Mouse (Mus musculus): Measurements from ENCODE around the gene Rpp21. TPM values are rescaled to one million over a fixed set of nuclear protein-coding genes. Genes with fewer than 3 reads are reported as not detected.

Rpp21 gene
- polyA plus RNA-seq (2012; rRNA removed) = 105 and 123 TPM in 2 replicates

DNA sequence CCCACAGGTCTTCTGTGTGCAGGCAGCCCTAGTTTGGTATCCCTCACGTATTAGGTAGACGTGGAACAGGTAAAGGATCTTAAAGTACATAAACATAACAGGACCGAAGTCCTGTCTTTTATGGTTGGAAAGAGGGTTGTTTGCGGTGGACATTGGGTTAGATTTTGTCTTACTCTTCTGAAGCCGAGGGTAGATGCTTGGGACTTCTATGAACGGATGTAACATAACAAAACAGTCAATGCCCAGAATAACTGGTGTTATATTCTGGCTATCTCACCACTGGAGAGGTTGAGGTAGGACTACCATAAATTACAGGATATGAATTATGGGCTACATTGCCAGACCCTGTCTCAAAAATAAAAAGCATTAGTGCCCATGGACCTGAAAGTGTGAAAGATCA, at the start of gene Rpp21:
Gene Rpp21 (minus strand): TSS at position 101 of the 400 bp plus-strand sequence.
- no peak for DNase-seq (ENCODE audit: low read depth, low spot score)
- 22% methylated on average over 6 of the region's 6 CpGs for WGBS

DNA sequence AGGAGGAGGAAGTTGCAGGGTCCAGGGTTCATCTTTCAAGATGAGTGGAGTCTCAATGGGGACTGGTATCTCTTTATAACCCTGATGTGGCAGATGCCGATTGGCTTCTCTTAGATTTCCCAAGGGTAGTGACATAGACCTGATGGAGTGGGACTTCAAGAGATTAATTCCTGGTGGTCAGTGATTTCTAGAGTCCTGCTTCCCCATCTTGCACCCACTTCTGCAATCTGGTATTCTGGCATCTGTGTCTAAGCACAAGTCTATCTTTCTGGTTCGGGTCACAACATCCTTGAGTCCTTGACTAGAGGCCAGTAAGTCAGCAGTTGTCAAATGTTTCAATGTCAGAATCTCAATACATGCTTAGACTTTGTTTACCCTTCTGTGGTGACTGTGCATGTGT, 28.5 kb upstream of the Rpp21 start, which contains the start of gene H2-M10.2:
Gene H2-M10.2 (minus strand): TSS at position 101 of the 400 bp plus-strand sequence.
- 88% methylated on average over 2 of the region's 2 CpGs for WGBS
- no peak for DNase-seq (ENCODE audit: low read depth, low spot score)

- DNase-seq (ENCODE audit: low read depth, low spot score) = no peak
- WGBS = 84% methylated on average over 4 of the region's 4 CpGs
These were observed 23.8 kb upstream of the Rpp21 start for GRCm38 (mm10) chr17:36281521-36282245.

DNA sequence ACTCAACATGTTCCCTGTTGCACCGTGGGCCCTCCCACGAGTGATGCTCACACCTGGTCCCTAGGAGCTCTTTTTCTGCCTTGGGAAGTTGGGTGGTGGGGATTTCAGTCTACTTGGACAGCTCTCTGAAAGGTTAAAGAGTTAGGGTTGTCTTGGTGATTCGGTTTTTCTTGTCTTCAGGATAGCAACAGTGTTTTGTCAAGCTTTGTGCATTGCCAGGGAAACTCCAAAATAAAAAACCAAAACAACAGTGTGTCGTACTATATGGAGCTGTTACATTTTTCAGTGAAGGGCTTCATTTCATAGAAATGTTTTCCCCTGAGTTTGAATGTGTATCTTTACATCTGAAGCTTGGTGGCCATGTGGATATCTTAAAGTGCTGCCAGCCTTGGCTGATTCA, 16.9 kb upstream of the Rpp21 start:
- WGBS = 66% methylated on average over 4 of the region's 4 CpGs
- DNase-seq (ENCODE audit: low read depth, low spot score) = no peak

GRCm38 (mm10) chr17:36273796-36274195, 15.9 kb upstream of the Rpp21 start:
- WGBS = 76% methylated on average over 4 of the region's 4 CpGs
- no peak for DNase-seq (ENCODE audit: low read depth, low spot score)

GRCm38 (mm10) chr17:36272643-36273366, 14.9 kb upstream of the Rpp21 start:
- whole genome bisulfite sequencing = 73% methylated on average over 9 of the region's 9 CpGs
- DNase-seq (ENCODE audit: low read depth, low spot score) = no peak

DNA sequence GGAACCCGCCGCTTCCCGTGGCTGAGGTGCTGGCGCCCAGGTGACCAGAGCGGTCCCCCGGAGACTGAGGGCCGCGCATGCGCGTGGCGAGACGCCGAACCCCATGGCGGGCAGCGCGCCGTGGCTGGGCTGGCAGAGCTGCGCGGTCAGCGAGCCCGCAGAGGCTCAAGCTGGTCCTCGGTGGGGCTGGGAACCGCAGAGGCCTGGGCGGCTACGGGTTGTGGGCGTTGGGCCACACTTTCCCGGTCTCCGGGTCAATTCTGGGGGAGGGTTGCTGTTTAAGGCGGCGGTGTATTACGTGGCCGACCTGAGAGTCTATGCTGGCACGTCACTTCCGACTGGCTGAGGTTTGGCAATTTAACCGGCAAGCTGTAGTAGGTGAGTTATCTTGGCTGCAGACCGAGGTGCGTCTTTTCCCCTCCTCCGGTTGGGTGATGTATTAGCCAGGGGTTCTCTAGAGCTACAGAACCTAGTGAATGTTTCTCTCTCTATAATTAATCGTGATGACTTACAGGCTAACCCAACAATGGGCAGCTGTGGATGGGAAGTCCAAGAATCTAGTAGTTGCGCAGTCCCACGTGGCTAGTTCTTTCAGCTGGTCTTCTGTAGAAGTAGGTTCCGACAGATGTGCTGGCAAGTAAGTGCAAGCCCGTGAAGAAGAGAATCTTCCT, 13.9 kb upstream of the Rpp21 start, which contains the start of gene Trim39:
Gene Trim39 (minus strand): TSS at position 662 of the 671 bp plus-strand sequence.
- DNase-seq (ENCODE audit: low read depth, low spot score) = peak; percentile 51
- WGBS = under 1% methylated on average over 43 of the region's 43 CpGs

DNA sequence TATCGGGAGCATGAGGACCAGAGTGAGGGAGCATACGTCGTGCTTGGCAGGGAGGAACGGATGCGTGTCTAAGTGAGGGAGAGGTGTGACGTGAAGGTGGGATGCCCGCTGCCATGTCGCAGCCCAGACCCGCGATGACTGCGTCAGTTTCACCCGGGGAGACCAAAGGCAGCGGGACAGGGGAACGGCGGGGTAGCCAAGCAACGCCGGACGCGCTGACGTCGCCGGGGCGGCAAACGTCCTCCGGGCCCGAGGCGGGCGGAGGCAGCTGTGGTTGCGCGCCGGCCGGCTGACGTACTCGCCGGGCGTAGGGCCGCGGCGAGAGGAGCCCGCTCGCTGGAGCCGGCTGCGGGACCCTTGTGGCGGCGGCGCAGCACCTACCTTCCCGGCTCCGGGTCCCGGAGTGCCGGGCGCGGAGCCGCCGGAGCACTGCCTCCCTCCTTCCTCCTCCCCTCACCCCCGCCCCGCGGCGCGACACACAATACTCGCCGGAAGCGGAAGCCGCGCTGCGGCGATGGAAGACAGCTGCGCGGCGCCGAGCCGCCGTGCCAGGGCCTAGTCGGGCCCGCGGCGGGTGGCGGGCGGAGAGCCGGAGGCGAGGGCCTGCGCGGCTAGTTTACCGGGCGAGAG, 13.2 kb upstream of the Rpp21 start:
- peak; percentile 53 for DNase-seq (ENCODE audit: low read depth, low spot score)
- under 1% methylated on average over 77 of the region's 84 CpGs for WGBS

- 69% methylated on average over 5 of the region's 5 CpGs for WGBS
- DNase-seq (ENCODE audit: low read depth, low spot score) = no peak
These were observed 8.0 kb upstream of the Rpp21 start for GRCm38 (mm10) chr17:36265834-36266233.

GRCm38 (mm10) chr17:36264273-36264925, 6.5 kb upstream of the Rpp21 start:
- 84% methylated on average over 3 of the region's 3 CpGs for WGBS

GRCm38 (mm10) chr17:36261511-36262166, 3.8 kb upstream of the Rpp21 start:
- DNase-seq (ENCODE audit: low read depth, low spot score) = no peak
- WGBS = 86% methylated on average over 9 of the region's 9 CpGs

More at GRCm38 (mm10) chr17:36264273-36264925, 6.5 kb upstream of the Rpp21 start:
- DNase-seq (ENCODE audit: low read depth, low spot score) = no peak

- WGBS = under 1% methylated on average over 37 of the region's 37 CpGs
- DNase-seq (ENCODE audit: low read depth, low spot score) = peak; percentile 54
These were observed 475 bp downstream of the Rpp21 start for GRCm38 (mm10) chr17:36257241-36257947.

DNA sequence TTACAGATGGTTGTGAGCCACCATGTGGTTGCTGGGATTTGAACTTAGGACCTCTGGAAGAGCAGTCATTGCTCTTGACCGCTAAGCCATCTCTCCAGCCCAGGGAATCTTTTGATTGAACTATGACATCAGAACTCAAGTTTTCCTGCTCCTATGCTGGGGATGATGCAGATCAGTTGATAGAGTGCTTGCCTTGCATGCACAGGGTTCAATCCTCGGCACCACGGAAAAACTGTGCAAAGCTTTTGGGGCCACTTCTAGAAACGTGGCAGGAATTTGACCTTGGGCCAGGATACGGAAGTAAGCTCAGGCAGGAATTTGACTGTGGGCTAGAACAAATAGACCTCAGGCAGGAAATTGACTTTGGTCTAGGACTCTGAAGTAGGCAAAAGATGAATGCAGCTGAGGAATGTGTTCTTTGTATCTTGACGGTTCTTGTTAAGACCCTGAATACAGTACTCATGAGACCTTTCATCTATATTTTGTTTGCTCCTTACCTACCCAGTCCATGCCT, 4.7 kb downstream of the Rpp21 start:
- WGBS = 34% methylated on average over 6 of the region's 6 CpGs

GRCm38 (mm10) chr17:36252250-36252876, 5.5 kb downstream of the Rpp21 start:
- 8% methylated on average over 25 of the region's 25 CpGs for WGBS
- DNase-seq (ENCODE audit: low read depth, low spot score) = no peak

More for the DNA sequence above, 4.7 kb downstream of the Rpp21 start:
- no peak for DNase-seq (ENCODE audit: low read depth, low spot score)

DNA sequence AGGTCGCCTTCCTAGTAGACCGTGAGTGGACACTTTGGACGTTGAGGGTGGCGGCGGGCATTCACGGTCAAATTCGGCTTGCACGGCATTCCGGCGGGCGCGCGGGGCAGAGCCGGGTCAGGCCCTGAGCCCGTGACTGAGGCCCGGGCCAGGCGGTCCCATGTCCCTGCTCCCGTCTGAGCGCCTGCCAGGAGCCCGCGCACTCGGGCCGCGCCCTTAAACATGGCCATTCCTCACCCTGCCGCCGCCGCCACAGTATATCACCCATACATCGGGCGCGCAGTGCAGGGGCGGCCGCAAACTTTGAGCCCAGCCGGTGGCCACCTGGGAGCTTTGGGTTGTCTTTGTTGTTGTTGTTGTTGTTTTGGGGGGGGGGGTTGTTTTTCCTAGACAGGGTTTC, 9.0 kb downstream of the Rpp21 start:
- DNase-seq (ENCODE audit: low read depth, low spot score) = no peak
- 18% methylated on average over 33 of the region's 33 CpGs for WGBS

- no peak for DNase-seq (ENCODE audit: low read depth, low spot score)
- 75% methylated on average over 2 of the region's 2 CpGs for WGBS
These were observed 12.1 kb downstream of the Rpp21 start for GRCm38 (mm10) chr17:36245741-36246140.

- 50% methylated on average over 5 of the region's 5 CpGs for WGBS
- DNase-seq (ENCODE audit: low read depth, low spot score) = no peak
These were observed 13.8 kb downstream of the Rpp21 start for GRCm38 (mm10) chr17:36244031-36244430.

All from large intestine, adult 2 months (tissue).